Mouse (Mus musculus) midbrain, embryonic 16.5 days (tissue): ENCODE measurements around the gene Sprr2i. TPM values are rescaled to one million over a fixed set of nuclear protein-coding genes. Genes with fewer than 3 reads are reported as not detected.

Experiments
- ATAC-seq: fragments of 200-750 bp; cut with Nextera tagmentation; 2 replicates; pipeline ENCODE4 v1.8.0; 2017; ENCODE audit warnings: moderate TSS enrichment
- H3K27ac ChIP-seq: fragments of 300-500 bp; sonication (generic); 2 replicates; pipeline ENCODE4 v1.5.1; 2014; ENCODE audit warnings: mild to moderate bottlenecking, low read length, mixed read lengths
- H3K27me3 ChIP-seq: fragments of 300-500 bp; sonication (generic); 2 replicates; pipeline ENCODE4 v1.6.1; 2014; ENCODE audit warnings: low read depth, low read length, mixed read lengths; ENCODE audit not compliant: control insufficient read depth, insufficient read depth
- H3K36me3 ChIP-seq: fragments of 300-500 bp; sonication (generic); 2 replicates; pipeline ENCODE4 v1.6.1; 2014; ENCODE audit warnings: mild to moderate bottlenecking, low read length, moderate library complexity, mixed read lengths; ENCODE audit not compliant: control insufficient read depth, insufficient read depth
- H3K4me1 ChIP-seq: fragments of 300-500 bp; sonication (generic); 2 replicates; pipeline ENCODE4 v1.6.1; 2014; ENCODE audit warnings: mild to moderate bottlenecking, low read length, mixed read lengths; ENCODE audit not compliant: control insufficient read depth, insufficient read depth
- H3K4me2 ChIP-seq: fragments of 300-500 bp; sonication (generic); 2 replicates; pipeline ENCODE4 v1.6.1; 2014; ENCODE audit warnings: mild to moderate bottlenecking, low read length, mixed read lengths
- H3K4me3 ChIP-seq: fragments of 300-500 bp; sonication (generic); 2 replicates; pipeline ENCODE4 v1.5.1; 2014; ENCODE audit warnings: low read depth, mild to moderate bottlenecking, low read length, moderate library complexity, mixed read lengths
- H3K9ac ChIP-seq: fragments of 300-500 bp; sonication (generic); 2 replicates; pipeline ENCODE4 v1.6.1; 2014; ENCODE audit warnings: low read depth, low read length, mixed read lengths
- H3K9me3 ChIP-seq: fragments of 300-500 bp; sonication (generic); replicated peaks from 2 replicates; pipeline ENCODE4 v1.6.1; 2014; ENCODE audit warnings: mild to moderate bottlenecking, low read length, mixed read lengths; ENCODE audit not compliant: control insufficient read depth, poor library complexity, severe bottlenecking
- WGBS: fragments of 180-500 bp; shearing (Covaris S2); extraction: QIAGEN DNeasy Blood & Tissue Kit; methylation state at CpG from one replicate; pipeline ENCODE4 v1.1.7; 2014; 5-methylcytosine and 5-hydroxymethylcytosine counted together
- polyA plus RNA-seq: library from polyadenylated mRNA; unstranded; fragments of >200 nt; fragmentation: Nextera tagmentation; extraction: Ambion mirVana; gene quantifications from 2 replicates; pipeline ENCODE4 v1.2.1, GENCODE M21; 2015

The Sprr2i gene
- polyA plus RNA-seq: not detected in 2 replicates

- Histone ChIP-seq H3K9me3 (no peaks in the 10 kb centered on the region), H3K9ac (no peak within 1 kb of the TSS), H3K4me2 (no peak within 1 kb of the TSS), H3K27ac (no peak within 1 kb of the TSS), H3K4me1 (no peaks in the 10 kb centered on the region), H3K27me3 (no peaks in the 10 kb centered on the region), H3K4me3 (no peak within 1 kb of the TSS), H3K36me3 (no peaks in the 10 kb centered on the region)
- ATAC-seq: no peak
- WGBS: 91% methylated on average over 2 of the region's 2 CpGs
Observed at GRCm38 (mm10) chr3:92407691-92408090, at the start of gene Sprr2i. Gene Sprr2i, plus strand, starts transcription at chr3:92407991.

- 0 out of 2 replicates have a peak, but pooled peaks cover 2% of the 10 kb centered on the region for H3K9me3 ChIP-seq
- no peak overlapping the region for H3K27ac ChIP-seq
- H3K4me2 ChIP-seq: no peak overlapping the region
- ATAC-seq: no peak
- no peaks in the 10 kb centered on the region for H3K36me3 ChIP-seq
- no peak overlapping the region for H3K4me3 ChIP-seq
- H3K9ac ChIP-seq: no peak overlapping the region
- H3K4me1 ChIP-seq: no peaks in the 10 kb centered on the region
- H3K27me3 ChIP-seq: no peaks in the 10 kb centered on the region
Observed at GRCm38 (mm10) chr3:92361619-92362018, 46.2 kb upstream of the Sprr2i start.

- Histone ChIP-seq H3K27me3 (no peaks in the 10 kb centered on the region), H3K9me3 (no peaks in the 10 kb centered on the region), H3K4me2 (no peak within 1 kb of the TSS), H3K27ac (no peak within 1 kb of the TSS), H3K4me3 (no peak within 1 kb of the TSS), H3K9ac (no peak within 1 kb of the TSS), H3K36me3 (no peaks in the 10 kb centered on the region), H3K4me1 (no peaks in the 10 kb centered on the region)
- 73% methylated on average over 3 of the region's 3 CpGs for WGBS
- ATAC-seq: no peak
Observed at GRCm38 (mm10) chr3:92364887-92365286, 42.9 kb upstream of the Sprr2i start, which contains the start of gene Sprr2f. Gene Sprr2f, plus strand, starts transcription at chr3:92365187.

- Histone ChIP-seq H3K4me2 (no peak overlapping the region), H3K27me3 (no peaks in the 10 kb centered on the region), H3K9ac (no peak overlapping the region), H3K9me3 (no peaks in the 10 kb centered on the region), H3K36me3 (no peaks in the 10 kb centered on the region), H3K4me1 (no peaks in the 10 kb centered on the region), H3K4me3 (no peak overlapping the region), H3K27ac (no peak overlapping the region)
- no peak for ATAC-seq
- WGBS: 77% methylated on average over 2 of the region's 2 CpGs
Observed at GRCm38 (mm10) chr3:92373613-92374012, 34.2 kb upstream of the Sprr2i start.

- Histone ChIP-seq H3K4me1 (no peaks in the 10 kb centered on the region), H3K36me3 (no peaks in the 10 kb centered on the region), H3K9ac (no peak within 1 kb of the TSS), H3K27me3 (no peaks in the 10 kb centered on the region), H3K9me3 (no peaks in the 10 kb centered on the region), H3K4me3 (no peak within 1 kb of the TSS), H3K4me2 (no peak within 1 kb of the TSS), H3K27ac (no peak within 1 kb of the TSS)
- no peak for ATAC-seq
- 94% methylated on average over 1 of the region's 1 CpGs for WGBS
Observed at GRCm38 (mm10) chr3:92385385-92385784, 22.4 kb upstream of the Sprr2i start, which contains the start of gene Sprr2h. Gene Sprr2h, plus strand, starts transcription at chr3:92385685.

- Histone ChIP-seq H3K27ac (no peak overlapping the region), H3K4me3 (no peak overlapping the region), H3K9me3 (no peaks in the 10 kb centered on the region), H3K36me3 (no peaks in the 10 kb centered on the region), H3K4me1 (no peaks in the 10 kb centered on the region), H3K9ac (no peak overlapping the region), H3K27me3 (no peaks in the 10 kb centered on the region), H3K4me2 (no peak overlapping the region)
- ATAC-seq: no peak
- 52% methylated on average over 1 of the region's 1 CpGs for WGBS
Observed at GRCm38 (mm10) chr3:92394301-92394700, 13.5 kb upstream of the Sprr2i start.

GRCm38 (mm10) chr3:92417782-92418181 is 10.0 kb downstream of the Sprr2i start, which contains the start of gene Sprr2j-ps:
Gene Sprr2j-ps, plus strand, starts transcription at chr3:92418082.
- no peak within 1 kb of the TSS for H3K4me2 ChIP-seq
- WGBS: 96% methylated on average over 2 of the region's 2 CpGs
- no peaks in the 10 kb centered on the region for H3K27me3 ChIP-seq
- H3K9me3 ChIP-seq: no peaks in the 10 kb centered on the region
- ATAC-seq: no peak
- H3K4me3 ChIP-seq: no peak within 1 kb of the TSS
- H3K27ac ChIP-seq: no peak within 1 kb of the TSS
- no peak within 1 kb of the TSS for H3K9ac ChIP-seq
- no peaks in the 10 kb centered on the region for H3K36me3 ChIP-seq
- H3K4me1 ChIP-seq: no peaks in the 10 kb centered on the region

GRCm38 (mm10) chr3:92429323-92429722 is 21.5 kb downstream of the Sprr2i start, which contains the start of gene Gm9774:
Gene Gm9774, minus strand, starts transcription at chr3:92429423.
- Histone ChIP-seq H3K27ac (no peak within 1 kb of the TSS), H3K4me1 (no peaks in the 10 kb centered on the region), H3K9me3 (no peaks in the 10 kb centered on the region), H3K36me3 (no peaks in the 10 kb centered on the region), H3K4me2 (no peak within 1 kb of the TSS), H3K4me3 (no peak within 1 kb of the TSS), H3K9ac (no peak within 1 kb of the TSS), H3K27me3 (no peaks in the 10 kb centered on the region)
- ATAC-seq: no peak
- 93% methylated on average over 6 of the region's 6 CpGs for WGBS

- Histone ChIP-seq H3K4me1 (no peaks in the 10 kb centered on the region), H3K27ac (no peak within 1 kb of the TSS), H3K9ac (no peak within 1 kb of the TSS), H3K27me3 (no peaks in the 10 kb centered on the region), H3K4me2 (no peak within 1 kb of the TSS), H3K36me3 (no peaks in the 10 kb centered on the region), H3K9me3 (no peaks in the 10 kb centered on the region), H3K4me3 (no peak within 1 kb of the TSS)
- ATAC-seq: no peak
- WGBS: 100% methylated on average over 2 of the region's 2 CpGs
Observed at GRCm38 (mm10) chr3:92432282-92432681, 24.5 kb downstream of the Sprr2i start, which contains the start of gene Sprr2k. Gene Sprr2k, plus strand, starts transcription at chr3:92432582.
